Mouse (Mus musculus) fibroblast of lung, adult 2 months (primary cell): Measurements from ENCODE around the gene Gm20795.
"Not testable (repeated sequence)": the region's sequence is repeated elsewhere in the genome, so short reads cannot be mapped to it uniquely, and the experiment has no call there.

Experiments
- DNase-seq: peaks from one replicate; pipeline ENCODE4 v3.0.0-alpha.2; 2011; ENCODE audit warnings: low read depth

Gene Gm20795

GRCm38 (mm10) chrY:40804614-40805013, at the start of gene Gm20795:
TSS of gene Gm20795 (plus strand) at chrY:40804914.
- not testable (repeated sequence) for DNase-seq

GRCm38 (mm10) chrY:40775665-40776064, 29.0 kb upstream of the Gm20795 start, which contains the start of gene Gm21797:
TSS of gene Gm21797 (minus strand) at chrY:40775765.
- not testable (repeated sequence) for DNase-seq
